Mouse (Mus musculus) cortical plate, adult 2 months (tissue): ENCODE measurements around the gene Tnfrsf1b.

Experiments
- CTCF ChIP-seq: fragments of 200-500 bp; IDR thresholded peaks from 2 replicates; pipeline ENCODE4 v1.5.1; 2011; ENCODE audit warnings: mild to moderate bottlenecking, control low read depth, low read length; ENCODE audit not compliant: insufficient read depth; ENCODE audit errors: extremely low read depth
- POLR2A ChIP-seq: fragments of 200-500 bp; IDR thresholded peaks from 2 replicates; pipeline ENCODE4 v1.6.1; 2011; ENCODE audit warnings: mild to moderate bottlenecking, low read length, control low read depth; ENCODE audit not compliant: insufficient read depth; ENCODE audit errors: extremely low read depth

- no peak for TF ChIP-seq POLR2A
- TF ChIP-seq CTCF = no peak
Measured at GRCm38 (mm10) chr4:145278724-145279370, 32.2 kb upstream of the Tnfrsf1b start.
